ENCODE assay signal across 21 mouse cellular contexts in the genomic region with DNA sequence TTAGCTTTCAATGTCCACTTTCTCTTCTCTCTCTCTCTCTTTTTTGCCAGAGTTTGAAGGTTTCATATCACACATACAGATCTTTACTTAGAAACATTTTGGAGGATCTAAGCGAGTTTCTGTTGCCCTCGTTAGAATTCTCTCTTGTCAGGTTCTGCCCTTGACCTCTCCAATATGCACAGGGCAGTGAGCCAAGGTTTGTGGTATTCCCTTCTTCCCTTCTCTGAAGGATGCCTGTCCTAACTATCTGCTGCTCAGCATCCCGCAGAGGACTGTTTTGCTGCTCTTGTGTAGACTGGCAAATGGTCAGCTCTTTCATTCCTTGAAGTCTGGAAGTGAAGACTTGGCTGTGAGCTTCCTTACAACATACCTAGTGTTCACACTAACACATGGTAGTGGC. TPM values are rescaled to one million over a fixed set of nuclear protein-coding genes. Genes with fewer than 3 reads are reported as not detected.
A peak's percentile ranks its signal among the peaks of the same experiment; 100 is the strongest.
DNase-seq lines count a peak whose midpoint lies in the region; TF ChIP-seq lines count a peak whose summit lies in the region.
"Had no signal": no experiment of that assay in that cellular context is flagged by ENCODE, and none has a peak within 500 bp of the region (broad histone marks: within the 10 kb centered on the region; RNA-seq: fewer than 3 reads in every experiment).

No protein-coding gene starts in this region.

- no peak for TF ChIP-seq RAD21 in MEL (IDR thresholded peaks at IDR 0.05; ENCODE audit: low read depth, low read length)

- no peaks in the 10 kb centered on the region for H3K27me3 ChIP-seq in heart, embryonic 10.5 days (ENCODE audit: insufficient read depth, poor library complexity, severe bottlenecking)
- H3K27me3 ChIP-seq in MEL (ENCODE audit: control insufficient read depth in 1 of 2, insufficient read depth in 2 of 2, low read length in 2 of 2): no peaks in the 10 kb centered on the region; a peak in 1 of 4 replicates
- H3K27me3 ChIP-seq: forebrain, embryonic 13.5 days; heart, embryonic 12.5 days; heart, embryonic 15.5 days; hindbrain, embryonic 12.5 days; hindbrain, embryonic 15.5 days had no signal

- no peak overlapping the region for H3K27ac ChIP-seq in heart, embryonic 10.5 days
- H3K27ac ChIP-seq in MEL (ENCODE audit: control insufficient read depth, low read depth, low read length): no peak overlapping the region
- H3K27ac ChIP-seq: forebrain, embryonic 10.5 days; forebrain, embryonic 13.5 days; heart, embryonic 15.5 days; hindbrain, embryonic 12.5 days; hindbrain, embryonic 15.5 days had no signal

- no peak for TF ChIP-seq EP300 in MEL (IDR thresholded peaks at IDR 0.05; ENCODE audit: low read depth in 1 of 2, low read length in 2 of 2)

- H3K9me3 ChIP-seq in heart, embryonic 10.5 days: no peaks in the 10 kb centered on the region
- H3K9me3 ChIP-seq in MEL (replicated peaks; ENCODE audit: insufficient read depth, low read length): no peaks in the 10 kb centered on the region
- H3K9me3 ChIP-seq: forebrain, embryonic 10.5 days; forebrain, embryonic 13.5 days; heart, embryonic 12.5 days; heart, embryonic 15.5 days; hindbrain, embryonic 12.5 days; hindbrain, embryonic 15.5 days had no signal

- no peak for TF ChIP-seq POLR2A in MEL (IDR thresholded peaks at IDR 0.05; ENCODE audit: control insufficient read depth in 1 of 2, insufficient read depth in 1 of 2, low read depth in 1 of 2, low read length in 2 of 2, poor library complexity in 1 of 2)

- no peak overlapping the region for H3K9ac ChIP-seq in MEL (ENCODE audit: control insufficient read depth, low read depth, low read length, poor library complexity, severe bottlenecking)
- H3K9ac ChIP-seq: forebrain, embryonic 13.5 days; heart, embryonic 12.5 days; heart, embryonic 15.5 days; hindbrain, embryonic 12.5 days; hindbrain, embryonic 15.5 days had no signal

- peaks cover 30% of the 10 kb centered on the region for H3K36me3 ChIP-seq in heart, embryonic 10.5 days
- peaks cover 0 to 2% of the 10 kb centered on the region in 2 experiments; a peak in 2 of 4 replicates for H3K36me3 ChIP-seq in MEL (ENCODE audit: control insufficient read depth in 1 of 2, insufficient read depth in 2 of 2, low read length in 2 of 2)

- DNase-seq in adrenal gland, postnatal 10 days: peak; percentile 35
- DNase-seq in adrenal gland, adult 8-10 months: no peak
- peak; percentile 45 for DNase-seq in heart, embryonic 10.5 days (ENCODE audit: low spot score)
- no peak for DNase-seq in heart, postnatal 4 days
- no peak for DNase-seq in MEL (ENCODE audit: low read depth, low spot score)
- peak; percentile 32 to 54 for DNase-seq in adrenal gland, postnatal 36 days
- no peak for DNase-seq in cerebellum, adult 9-10 months
- DNase-seq: cerebellum, adult 11 months; cerebellum, adult 2 months; gastrocnemius, postnatal 10 days; gastrocnemius, postnatal 36 days; heart, postnatal 14 days; kidney, adult 2 months had no signal

- TF ChIP-seq CTCF in MEL (IDR thresholded peaks at IDR 0.05 in 2 of 3, conservative IDR thresholded peaks at IDR 0.05 in 1 of 3; ENCODE audit: control insufficient read depth in 1 of 3, insufficient read depth in 1 of 3, low read depth in 2 of 3, low read length in 3 of 3, poor library complexity in 1 of 3, severe bottlenecking in 1 of 3): no peak

- no peak overlapping the region for H3K4me3 ChIP-seq in heart, embryonic 10.5 days
- H3K4me3 ChIP-seq in MEL (ENCODE audit: control insufficient read depth in 1 of 2, insufficient read depth in 1 of 2, low read depth in 2 of 2, low read length in 2 of 2): no peak overlapping the region
- H3K4me3 ChIP-seq: forebrain, embryonic 10.5 days; forebrain, embryonic 13.5 days; heart, embryonic 12.5 days; heart, embryonic 15.5 days; hindbrain, embryonic 12.5 days; hindbrain, embryonic 15.5 days had no signal

- WGBS in heart, embryonic 10.5 days: 88% methylated on average over 3 of the region's 3 CpGs

- H3K79me2 ChIP-seq in MEL (ENCODE audit: control insufficient read depth, insufficient read depth, low read length, poor library complexity): no peaks in the 10 kb centered on the region

- H3K4me1 ChIP-seq in heart, embryonic 10.5 days: no peaks in the 10 kb centered on the region
- no peaks in the 10 kb centered on the region for H3K4me1 ChIP-seq in MEL (ENCODE audit: control insufficient read depth in 1 of 2, insufficient read depth in 2 of 2, low read length in 2 of 2)
- H3K4me1 ChIP-seq: forebrain, embryonic 10.5 days; forebrain, embryonic 13.5 days; heart, embryonic 12.5 days; heart, embryonic 15.5 days; hindbrain, embryonic 12.5 days; hindbrain, embryonic 15.5 days had no signal

TF ChIP-seq in MEL, 35 proteins besides CTCF, POLR2A, EP300 and RAD21:
- TF ChIP-seq E2F4 (IDR thresholded peaks at IDR 0.05; ENCODE audit: borderline replicate concordance, low read depth, low read length): no peak
- TF ChIP-seq POLR2AphosphoS2 (IDR thresholded peaks at IDR 0.05; ENCODE audit: low read length): peak; percentile 37; the same call in 1 of the 2 replicates

RNA-seq across cellular contexts. Expression of a gene that starts 14.5 kb away (rescaled TPM):
- total RNA-seq in adrenal gland, postnatal 10 days (2021): 10 to 100 TPM in 1 of 2 experiments, 1 to 10 TPM in 1; 7.1 to 13.8 TPM
- 1 to 10 TPM; 2.0 to 4.7 (median 3.6) TPM for total RNA-seq in adrenal gland, adult 8-10 months (2022)
- 0.64 and 0.70 TPM in 2 replicates for polyA plus RNA-seq in heart, embryonic 10.5 days (2016; fragmentation: Nextera tagmentation; extraction: Ambion mirVana)
- total RNA-seq in heart, postnatal 4 days (2021): under 1 TPM; 0.59 to 0.60 TPM
- not detected in 2 replicates for total RNA-seq in MEL (2012; rRNA removed)
- polyA plus RNA-seq in MEL (2012; ENCODE audit: insufficient read depth in 1 of 2, insufficient read length in 2 of 2, low read depth in 1 of 2, low replicate concordance in 2 of 2, missing spikeins in 1 of 2): not detected
- total RNA-seq in adrenal gland, postnatal 36 days (2021): 1 to 10 TPM; 1.9 to 2.1 TPM
- total RNA-seq: gastrocnemius, postnatal 36 days; granulocyte monocyte progenitor cell, adult 5-6 weeks; hematopoietic stem cell, adult 5-6 weeks had no signal

Comparison
In these comparisons a context has a peak if more than half of its experiments do, and no peak if none do; other contexts are left out.
1. DNase-seq: peak in adrenal gland, postnatal 10 days (single experiment), heart, embryonic 10.5 days (single experiment) and adrenal gland, postnatal 36 days (2 of 2); none in adrenal gland, adult 8-10 months (single experiment), heart, postnatal 4 days (single experiment), MEL (single experiment) and cerebellum, adult 9-10 months (single experiment).